Mouse (Mus musculus): ENCODE measurements around the gene Gabpb1.

Gabpb1 gene

GRCm38 (mm10) chr2:126593831-126594610 is 82.1 kb downstream of the Gabpb1 start:
- DNase-seq (ENCODE audit: low spot score in 2 of 2) = peak; percentile 61 to 75

DNA sequence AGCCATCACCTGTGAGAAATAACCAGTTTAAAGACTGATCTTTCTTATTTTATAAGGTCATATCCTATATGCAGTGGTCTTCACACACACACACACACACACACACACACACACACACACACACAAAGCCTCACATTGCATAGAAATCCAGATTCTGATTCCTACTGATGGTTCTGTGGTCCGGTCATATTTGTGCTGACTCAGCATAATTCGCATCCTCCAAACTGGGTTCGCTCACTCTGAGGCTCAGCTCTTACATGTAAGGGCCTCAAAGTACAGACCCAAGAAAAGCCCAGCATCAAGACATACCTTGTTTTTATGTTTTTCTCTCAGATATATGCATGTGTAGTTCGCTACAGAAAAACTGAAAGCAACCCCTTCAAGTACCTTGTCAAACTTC is 84.8 kb downstream of the Gabpb1 start:
- DNase-seq (ENCODE audit: low spot score in 2 of 2) = no peak

- DNase-seq (ENCODE audit: low spot score in 2 of 2) = no peak
These were observed 88.7 kb downstream of the Gabpb1 start for GRCm38 (mm10) chr2:126587468-126587867.

- DNase-seq (ENCODE audit: low spot score in 2 of 2) = no peak
These were observed 91.3 kb downstream of the Gabpb1 start for GRCm38 (mm10) chr2:126584621-126585369.

DNA sequence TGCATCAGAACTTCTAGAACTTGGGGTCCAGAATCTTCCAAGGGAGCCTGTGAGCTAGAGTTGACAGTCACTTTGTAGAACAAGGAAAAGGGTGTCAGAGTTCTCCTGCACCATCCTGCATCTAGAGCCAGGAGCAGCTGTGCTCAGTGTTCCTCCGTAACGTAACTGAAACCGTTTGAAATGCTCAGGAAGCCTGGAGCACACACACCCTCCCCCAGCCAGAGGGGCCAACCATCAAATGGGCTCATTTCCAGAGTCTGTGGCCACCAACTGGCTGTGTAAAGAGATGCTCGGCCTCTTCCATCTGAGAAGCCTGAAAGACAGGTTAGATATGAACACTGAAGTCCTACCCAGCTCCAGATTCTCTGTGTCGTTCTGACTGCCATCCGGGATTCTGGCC is 92.2 kb downstream of the Gabpb1 start:
- no peak for DNase-seq (ENCODE audit: low spot score in 2 of 2)

- no peak for DNase-seq (ENCODE audit: low spot score in 2 of 2)
These were observed 96.9 kb downstream of the Gabpb1 start for GRCm38 (mm10) chr2:126579282-126579681.

Measured in natural killer cell, adult 2 months (primary cell).